Mouse (Mus musculus) forebrain, postnatal 0 days (tissue): ENCODE results near the gene Klhdc4. TPM values are rescaled to one million over a fixed set of nuclear protein-coding genes. Genes with fewer than 3 reads are reported as not detected.

ENCODE experiments used
- ATAC-seq: fragments of 200-750 bp; cut with Nextera tagmentation; 2 replicates; pipeline ENCODE4 v1.8.0; 2017; ENCODE audit warnings: mild to moderate bottlenecking, moderate library complexity
- DNase-seq: peaks from one replicate; pipeline ENCODE4 v3.0.0-alpha.2; 2015
- H3K27ac ChIP-seq: fragments of 300-500 bp; sonication (generic); 2 replicates; pipeline ENCODE4 v1.5.1; 2014; ENCODE audit warnings: low read depth, mild to moderate bottlenecking, antibody characterized with exemption, low read length, moderate library complexity, mixed read lengths
- H3K27me3 ChIP-seq: fragments of 300-500 bp; sonication (generic); 2 replicates; pipeline ENCODE4 v1.6.1; 2014; ENCODE audit warnings: mild to moderate bottlenecking, low read length, mixed read lengths; ENCODE audit not compliant: insufficient read depth
- H3K36me3 ChIP-seq: fragments of 300-500 bp; sonication (generic); 2 replicates; pipeline ENCODE4 v1.6.1; 2014; ENCODE audit warnings: mild to moderate bottlenecking, moderate library complexity; ENCODE audit not compliant: insufficient read depth
- H3K4me1 ChIP-seq: fragments of 300-500 bp; sonication (generic); 2 replicates; pipeline ENCODE4 v1.6.1; 2014; ENCODE audit warnings: antibody characterized with exemption; ENCODE audit not compliant: insufficient read depth
- H3K4me2 ChIP-seq: fragments of 300-500 bp; sonication (generic); 2 replicates; pipeline ENCODE4 v1.6.1; 2014; ENCODE audit warnings: low read depth, mild to moderate bottlenecking, moderate library complexity
- H3K4me3 ChIP-seq: fragments of 300-500 bp; sonication (generic); 2 replicates; pipeline ENCODE4 v1.5.1; 2014; ENCODE audit warnings: low read depth, low read length, mixed read lengths
- H3K9ac ChIP-seq: fragments of 300-500 bp; sonication (generic); 2 replicates; pipeline ENCODE4 v1.6.1; 2014; ENCODE audit warnings: mild to moderate bottlenecking
- H3K9me3 ChIP-seq: fragments of 300-500 bp; sonication (generic); 2 replicates; pipeline ENCODE4 v1.6.1; 2016; ENCODE audit warnings: low read length
- CTCF ChIP-seq: sonication (generic); IDR thresholded peaks from 2 replicates; pipeline ENCODE4 v1.5.1; 2016; ENCODE audit warnings: antibody characterized with exemption, control low read depth, low read depth
- WGBS: fragments of 180-500 bp; shearing (Covaris S2); extraction: QIAGEN DNeasy Blood & Tissue Kit; methylation state at CpG from one replicate; pipeline ENCODE4 v1.1.7; 2014; 5-methylcytosine and 5-hydroxymethylcytosine counted together
- polyA plus RNA-seq: library from polyadenylated mRNA; unstranded; fragments of >200 nt; fragmentation: Nextera tagmentation; extraction: Ambion mirVana; gene quantifications from 2 replicates; pipeline ENCODE4 v1.2.1, GENCODE M21; 2015
- total RNA-seq: library from RNA; depleted of rRNA; stranded (reverse); fragments of >200 nt; gene quantifications from 2 replicates; pipeline ENCODE4 v1.2.3, GENCODE M21; 2014

Klhdc4 gene
- total and polyA plus RNA-seq, 2 experiments from 2014 or later, result 40.3 to 46.1 TPM

GRCm38 (mm10) chr8:121870190-121870589 is 40.8 kb upstream of the Klhdc4 start:
- ATAC-seq (no peak), DNase-seq (no peak)
- H3K36me3 ChIP-seq, result no peaks in the 10 kb centered on the region
- no peak for TF ChIP-seq CTCF
- no peaks in the 10 kb centered on the region for H3K9me3 ChIP-seq
- no peaks in the 10 kb centered on the region for H3K27me3 ChIP-seq
- no peak overlapping the region for H3K4me3 ChIP-seq
- 94% methylated on average over 2 of the region's 2 CpGs for whole genome bisulfite sequencing
- H3K4me2 ChIP-seq, result no peak overlapping the region
- no peak overlapping the region for H3K27ac ChIP-seq
- no peaks in the 10 kb centered on the region for H3K4me1 ChIP-seq
- H3K9ac ChIP-seq, result no peak overlapping the region

DNA sequence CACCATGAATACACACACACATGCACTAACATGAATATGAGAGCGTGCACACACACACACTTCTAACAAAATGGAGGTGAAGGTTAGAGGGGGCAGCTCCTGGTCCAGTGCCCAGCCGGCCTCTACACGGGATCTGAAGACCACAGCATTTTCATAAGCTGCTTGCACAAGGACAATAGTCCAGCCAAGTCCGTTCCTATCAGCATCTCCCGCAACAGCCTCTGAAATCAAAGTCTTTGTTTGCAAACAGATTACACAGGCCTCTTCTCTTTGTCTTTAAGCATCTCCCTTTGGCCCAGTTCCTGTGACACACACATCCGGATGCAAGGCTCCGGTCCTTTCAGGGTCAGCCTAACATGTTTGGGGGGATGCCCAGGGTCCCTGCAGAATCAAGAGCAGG is 39.5 kb upstream of the Klhdc4 start:
- no peaks in the 10 kb centered on the region for H3K36me3 ChIP-seq
- 77% methylated on average over 7 of the region's 7 CpGs for WGBS
- no peaks in the 10 kb centered on the region for H3K4me1 ChIP-seq
- ATAC-seq (no peak), DNase-seq (no peak)
- H3K9me3 ChIP-seq, result no peaks in the 10 kb centered on the region
- H3K9ac ChIP-seq, result no peak overlapping the region
- TF ChIP-seq CTCF, result no peak
- no peak overlapping the region for H3K4me3 ChIP-seq
- H3K27me3 ChIP-seq, result no peaks in the 10 kb centered on the region
- H3K4me2 ChIP-seq, result no peak overlapping the region
- H3K27ac ChIP-seq, result no peak overlapping the region

GRCm38 (mm10) chr8:121868196-121868595 is 38.8 kb upstream of the Klhdc4 start:
- no peaks in the 10 kb centered on the region for H3K9me3 ChIP-seq
- no peak overlapping the region for H3K4me2 ChIP-seq
- H3K27me3 ChIP-seq, result no peaks in the 10 kb centered on the region
- WGBS, result 89% methylated on average over 5 of the region's 5 CpGs
- ATAC-seq (no peak), DNase-seq (no peak)
- no peak for TF ChIP-seq CTCF
- no peak overlapping the region for H3K27ac ChIP-seq
- no peaks in the 10 kb centered on the region for H3K36me3 ChIP-seq
- no peak overlapping the region for H3K4me3 ChIP-seq
- H3K4me1 ChIP-seq, result no peaks in the 10 kb centered on the region
- H3K9ac ChIP-seq, result no peak overlapping the region

DNA sequence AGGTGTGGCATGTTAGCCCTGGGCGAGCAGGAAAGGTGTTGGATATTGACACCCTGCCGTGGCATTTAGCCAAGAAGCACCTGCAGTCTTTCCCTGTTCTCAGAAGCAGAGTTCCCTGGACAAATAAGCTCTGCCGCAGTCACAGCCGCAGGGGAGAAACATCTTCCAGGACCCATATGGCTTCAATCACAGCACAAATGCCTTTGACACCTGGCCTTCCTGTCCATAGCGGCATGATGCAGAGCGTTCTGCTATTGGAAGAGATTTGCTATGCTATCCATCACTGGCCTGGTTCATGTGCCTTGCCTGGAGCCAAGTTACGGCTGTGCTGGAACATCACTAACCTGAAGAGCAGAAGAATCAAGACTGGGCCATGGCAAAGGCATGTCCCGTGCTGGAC is 36.0 kb upstream of the Klhdc4 start:
- no peak overlapping the region for H3K27ac ChIP-seq
- no peaks in the 10 kb centered on the region for H3K4me1 ChIP-seq
- no peak overlapping the region for H3K4me2 ChIP-seq
- DNase-seq (no peak), ATAC-seq (no peak)
- no peak for TF ChIP-seq CTCF
- no peaks in the 10 kb centered on the region for H3K36me3 ChIP-seq
- WGBS, result 91% methylated on average over 8 of the region's 8 CpGs
- H3K9ac ChIP-seq, result no peak overlapping the region
- no peak overlapping the region for H3K4me3 ChIP-seq
- no peaks in the 10 kb centered on the region for H3K9me3 ChIP-seq
- H3K27me3 ChIP-seq, result no peaks in the 10 kb centered on the region

DNA sequence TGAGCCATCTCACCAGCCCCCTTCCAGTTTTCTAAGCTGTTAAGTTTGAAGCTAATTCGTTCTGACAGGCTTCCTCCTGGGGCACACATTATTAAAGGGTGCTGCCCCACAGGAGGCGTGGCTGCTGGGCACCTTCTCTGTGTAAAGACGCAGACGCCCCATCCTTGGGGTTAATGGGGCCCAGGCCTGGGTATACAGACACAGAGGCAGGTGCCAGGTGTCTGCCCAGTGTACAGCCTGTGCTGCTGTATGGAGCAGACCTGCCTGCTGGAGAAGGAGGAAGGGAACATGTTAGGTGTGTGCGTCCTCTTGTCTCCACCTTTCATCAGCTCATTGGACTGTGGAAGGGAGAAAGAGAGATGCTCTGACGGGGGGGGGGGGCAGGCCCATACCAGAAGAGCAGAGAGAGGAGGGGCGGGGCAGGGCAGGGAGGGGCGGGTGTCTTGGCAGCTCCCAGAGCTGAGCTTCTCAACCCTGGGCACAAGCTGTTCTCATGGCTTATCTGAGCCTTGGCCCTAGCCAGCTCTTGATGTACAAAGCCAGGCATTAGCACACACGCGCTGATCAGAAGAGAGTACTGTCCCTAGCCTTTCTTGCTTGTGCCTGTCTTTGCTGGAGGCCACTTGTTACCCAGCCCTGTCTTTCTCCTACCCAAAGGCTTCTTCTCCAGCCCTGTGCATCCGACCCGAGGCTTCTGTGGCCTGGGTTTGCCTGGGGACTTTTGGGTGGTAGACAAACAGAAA is 32.6 kb upstream of the Klhdc4 start:
- no peaks in the 10 kb centered on the region for H3K4me1 ChIP-seq
- no peak overlapping the region for H3K27ac ChIP-seq
- ATAC-seq, result no peak
- no peaks in the 10 kb centered on the region for H3K36me3 ChIP-seq
- H3K27me3 ChIP-seq, result no peaks in the 10 kb centered on the region
- DNase-seq, result no peak
- H3K9me3 ChIP-seq, result no peaks in the 10 kb centered on the region
- H3K4me2 ChIP-seq, result no peak overlapping the region
- H3K4me3 ChIP-seq, result no peak overlapping the region
- H3K9ac ChIP-seq, result no peak overlapping the region
- no peak for TF ChIP-seq CTCF
- WGBS, result 75% methylated on average over 9 of the region's 12 CpGs

DNA sequence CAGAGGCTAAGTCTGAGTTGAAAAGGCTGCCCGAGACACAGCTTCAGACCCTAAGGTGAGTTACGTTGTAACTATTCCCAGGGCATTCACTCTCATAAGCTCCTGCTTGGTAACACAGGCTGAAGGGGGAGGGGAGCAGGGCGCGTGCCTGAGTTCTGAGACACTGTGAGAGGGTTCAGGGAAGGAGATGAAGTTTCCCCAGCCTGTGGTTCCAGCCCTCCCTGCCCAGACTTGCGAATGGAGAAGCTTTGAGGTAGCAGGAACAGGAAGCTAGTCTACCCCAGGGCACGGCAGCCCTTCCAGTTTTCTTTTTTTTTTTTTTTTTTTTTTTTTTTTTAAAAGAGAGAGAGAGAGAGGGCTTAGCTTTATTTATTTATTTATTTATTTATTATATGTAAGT is 31.9 kb upstream of the Klhdc4 start:
- H3K4me3 ChIP-seq, result no peak overlapping the region
- no peak overlapping the region for H3K27ac ChIP-seq
- H3K27me3 ChIP-seq, result no peaks in the 10 kb centered on the region
- H3K9ac ChIP-seq, result no peak overlapping the region
- TF ChIP-seq CTCF, result no peak
- no peaks in the 10 kb centered on the region for H3K36me3 ChIP-seq
- H3K9me3 ChIP-seq, result no peaks in the 10 kb centered on the region
- no peak overlapping the region for H3K4me2 ChIP-seq
- ATAC-seq, result no peak
- no peak for DNase-seq
- 65% methylated on average over 6 of the region's 6 CpGs for WGBS
- no peaks in the 10 kb centered on the region for H3K4me1 ChIP-seq

DNA sequence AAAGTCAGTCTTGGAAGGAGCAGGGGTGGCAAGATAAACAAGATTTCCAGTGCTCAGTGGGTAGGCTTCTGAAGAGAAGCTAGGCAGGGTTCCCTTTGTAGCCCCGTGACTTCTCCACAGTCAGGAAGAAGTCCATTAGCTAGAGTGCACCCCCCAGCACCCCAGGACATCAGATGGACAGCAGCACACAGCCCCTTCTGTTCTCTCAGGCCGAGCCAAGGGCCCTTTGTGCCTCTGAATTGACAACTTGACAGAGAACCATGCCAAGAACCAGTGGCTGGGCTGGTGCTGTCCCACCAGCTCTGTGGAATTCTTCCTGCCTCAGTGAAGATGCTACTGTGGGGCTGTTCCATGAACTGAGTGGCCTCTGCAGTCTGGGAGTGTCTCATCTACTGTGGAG is 28.4 kb upstream of the Klhdc4 start:
- DNase-seq (no peak), ATAC-seq (no peak)
- no peak for TF ChIP-seq CTCF
- no peaks in the 10 kb centered on the region for H3K27me3 ChIP-seq
- no peak overlapping the region for H3K4me2 ChIP-seq
- WGBS, result 31% methylated on average over 2 of the region's 2 CpGs
- no peak overlapping the region for H3K27ac ChIP-seq
- H3K9ac ChIP-seq, result no peak overlapping the region
- no peaks in the 10 kb centered on the region for H3K9me3 ChIP-seq
- no peaks in the 10 kb centered on the region for H3K4me1 ChIP-seq
- no peaks in the 10 kb centered on the region for H3K36me3 ChIP-seq
- H3K4me3 ChIP-seq, result no peak overlapping the region
